1 mouse cellular context compared by ENCODE assay signal in genomic region chr17:21707343-21707996, GRCm38 (mm10).
TF ChIP-seq lines count a peak whose summit lies in the region.

Zfp760 (plus strand) TSS chr17:21707741.

TF ChIP-seq in MEL, 35 proteins besides CTCF, POLR2A, EP300 and RAD21 (continued from another document):
- TF ChIP-seq ZMIZ1 (IDR thresholded peaks at IDR 0.05; ENCODE audit: low read depth, low read length) = peak; percentile 75
- 0 out of 2 replicates have a peak, but pooled peaks have one; percentile 41 for TF ChIP-seq E2F4 (IDR thresholded peaks at IDR 0.05; ENCODE audit: borderline replicate concordance, low read depth, low read length)
- TF ChIP-seq ETS1 (IDR thresholded peaks at IDR 0.05; ENCODE audit: low read depth, low read length) = no peak
- no peak for TF ChIP-seq GATA1 (IDR thresholded peaks at IDR 0.05; ENCODE audit: low read depth, low read length)
- no peak for TF ChIP-seq JUND (IDR thresholded peaks at IDR 0.05; ENCODE audit: low read depth, low read length)
- no peak for TF ChIP-seq USF2 (IDR thresholded peaks at IDR 0.05; ENCODE audit: borderline replicate concordance in 1 of 2, insufficient read depth in 1 of 2, low read depth in 1 of 2, low read length in 2 of 2)
TF ChIP-seq in MEL: peak in this region for 14.
